Mouse (Mus musculus): ENCODE data around the gene Gm5431. TPM values are rescaled to one million over a fixed set of nuclear protein-coding genes. Genes with fewer than 3 reads are reported as not detected.
"Not testable (repeated sequence)": the region's sequence is repeated elsewhere in the genome, so short reads cannot be mapped to it uniquely, and the experiment has no call there.

The Gm5431 gene
- total RNA-seq, 2 experiments from 2014 or later = not detected

- no peak for ATAC-seq (replicated peaks; ENCODE audit: low FRiP score, low TSS enrichment, poor library complexity, severe bottlenecking)
These were observed 29.2 kb downstream of the Gm5431 start for GRCm38 (mm10) chr11:48872695-48873300.

- 0 out of 2 replicates have a peak, but pooled peaks have one; percentile 3 for ATAC-seq (replicated peaks; ENCODE audit: low FRiP score, low TSS enrichment, poor library complexity, severe bottlenecking)
These were observed 30.0 kb downstream of the Gm5431 start for GRCm38 (mm10) chr11:48871817-48872541.

- peak; percentile 19 for ATAC-seq (replicated peaks; ENCODE audit: low FRiP score, low TSS enrichment, poor library complexity, severe bottlenecking)
These were observed 30.7 kb downstream of the Gm5431 start, which contains the start of gene Irgm1 for GRCm38 (mm10) chr11:48871201-48871772. Gene Irgm1, minus strand, starts transcription at chr11:48871683.

GRCm38 (mm10) chr11:48870781-48871180 lies 31.2 kb downstream of the Gm5431 start:
- peak; percentile 17; the same call in 1 of the 2 replicates for ATAC-seq (replicated peaks; ENCODE audit: low FRiP score, low TSS enrichment, poor library complexity, severe bottlenecking)

GRCm38 (mm10) chr11:48869380-48870110 lies 32.5 kb downstream of the Gm5431 start:
- no peak for ATAC-seq (replicated peaks; ENCODE audit: low FRiP score, low TSS enrichment, poor library complexity, severe bottlenecking)

GRCm38 (mm10) chr11:48866481-48866880 lies 35.5 kb downstream of the Gm5431 start:
- ATAC-seq (replicated peaks; ENCODE audit: low FRiP score, low TSS enrichment, poor library complexity, severe bottlenecking) = no peak

GRCm38 (mm10) chr11:48863808-48864207 lies 38.2 kb downstream of the Gm5431 start:
- ATAC-seq (replicated peaks; ENCODE audit: low FRiP score, low TSS enrichment, poor library complexity, severe bottlenecking) = no peak

- ATAC-seq (replicated peaks; ENCODE audit: low FRiP score, low TSS enrichment, poor library complexity, severe bottlenecking) = no peak
These were observed 39.2 kb downstream of the Gm5431 start for GRCm38 (mm10) chr11:48862784-48863319.

GRCm38 (mm10) chr11:48859014-48859413 lies 43.0 kb downstream of the Gm5431 start:
- ATAC-seq (replicated peaks; ENCODE audit: low FRiP score, low TSS enrichment, poor library complexity, severe bottlenecking) = no peak

GRCm38 (mm10) chr11:48853474-48854180 lies 48.4 kb downstream of the Gm5431 start:
- peak; percentile 55 for ATAC-seq (replicated peaks; ENCODE audit: low FRiP score, low TSS enrichment, poor library complexity, severe bottlenecking)

GRCm38 (mm10) chr11:48852624-48853473 lies 49.2 kb downstream of the Gm5431 start:
- peak; percentile 2; the same call in 1 of the 2 replicates for ATAC-seq (replicated peaks; ENCODE audit: low FRiP score, low TSS enrichment, poor library complexity, severe bottlenecking)

GRCm38 (mm10) chr11:48852190-48852589 lies 49.8 kb downstream of the Gm5431 start:
- ATAC-seq (replicated peaks; ENCODE audit: low FRiP score, low TSS enrichment, poor library complexity, severe bottlenecking) = no peak

GRCm38 (mm10) chr11:48851270-48851995 lies 50.6 kb downstream of the Gm5431 start:
- ATAC-seq (replicated peaks; ENCODE audit: low FRiP score, low TSS enrichment, poor library complexity, severe bottlenecking) = no peak

- no peak for ATAC-seq (replicated peaks; ENCODE audit: low FRiP score, low TSS enrichment, poor library complexity, severe bottlenecking)
These were observed 51.8 kb downstream of the Gm5431 start for GRCm38 (mm10) chr11:48850240-48850639.

GRCm38 (mm10) chr11:48846881-48847280 lies 55.1 kb downstream of the Gm5431 start:
- no peak for ATAC-seq (replicated peaks; ENCODE audit: low FRiP score, low TSS enrichment, poor library complexity, severe bottlenecking)

GRCm38 (mm10) chr11:48846362-48846761 lies 55.7 kb downstream of the Gm5431 start:
- ATAC-seq (replicated peaks; ENCODE audit: low FRiP score, low TSS enrichment, poor library complexity, severe bottlenecking) = not testable (repeated sequence)

GRCm38 (mm10) chr11:48845244-48845815 lies 56.7 kb downstream of the Gm5431 start:
- no peak for ATAC-seq (replicated peaks; ENCODE audit: low FRiP score, low TSS enrichment, poor library complexity, severe bottlenecking)
